Mouse (Mus musculus) midbrain, embryonic 16.5 days (tissue): ENCODE results near the gene H2-Q10. TPM values are rescaled to one million over a fixed set of nuclear protein-coding genes. Genes with fewer than 3 reads are reported as not detected.

Experiments
- ATAC-seq: fragments of 200-750 bp; cut with Nextera tagmentation; 2 replicates; pipeline ENCODE4 v1.8.0; 2017; ENCODE audit warnings: moderate TSS enrichment
- H3K27ac ChIP-seq: fragments of 300-500 bp; sonication (generic); 2 replicates; pipeline ENCODE4 v1.5.1; 2014; ENCODE audit warnings: mild to moderate bottlenecking, low read length, mixed read lengths
- H3K27me3 ChIP-seq: fragments of 300-500 bp; sonication (generic); 2 replicates; pipeline ENCODE4 v1.6.1; 2014; ENCODE audit warnings: low read depth, low read length, mixed read lengths; ENCODE audit not compliant: control insufficient read depth, insufficient read depth
- H3K36me3 ChIP-seq: fragments of 300-500 bp; sonication (generic); 2 replicates; pipeline ENCODE4 v1.6.1; 2014; ENCODE audit warnings: mild to moderate bottlenecking, low read length, moderate library complexity, mixed read lengths; ENCODE audit not compliant: control insufficient read depth, insufficient read depth
- H3K4me1 ChIP-seq: fragments of 300-500 bp; sonication (generic); 2 replicates; pipeline ENCODE4 v1.6.1; 2014; ENCODE audit warnings: mild to moderate bottlenecking, low read length, mixed read lengths; ENCODE audit not compliant: control insufficient read depth, insufficient read depth
- H3K4me2 ChIP-seq: fragments of 300-500 bp; sonication (generic); 2 replicates; pipeline ENCODE4 v1.6.1; 2014; ENCODE audit warnings: mild to moderate bottlenecking, low read length, mixed read lengths
- H3K4me3 ChIP-seq: fragments of 300-500 bp; sonication (generic); 2 replicates; pipeline ENCODE4 v1.5.1; 2014; ENCODE audit warnings: low read depth, mild to moderate bottlenecking, low read length, moderate library complexity, mixed read lengths
- H3K9ac ChIP-seq: fragments of 300-500 bp; sonication (generic); 2 replicates; pipeline ENCODE4 v1.6.1; 2014; ENCODE audit warnings: low read depth, low read length, mixed read lengths
- H3K9me3 ChIP-seq: fragments of 300-500 bp; sonication (generic); replicated peaks from 2 replicates; pipeline ENCODE4 v1.6.1; 2014; ENCODE audit warnings: mild to moderate bottlenecking, low read length, mixed read lengths; ENCODE audit not compliant: control insufficient read depth, poor library complexity, severe bottlenecking
- WGBS: fragments of 180-500 bp; shearing (Covaris S2); extraction: QIAGEN DNeasy Blood & Tissue Kit; methylation state at CpG from one replicate; pipeline ENCODE4 v1.1.7; 2014; 5-methylcytosine and 5-hydroxymethylcytosine counted together
- polyA plus RNA-seq: library from polyadenylated mRNA; unstranded; fragments of >200 nt; fragmentation: Nextera tagmentation; extraction: Ambion mirVana; gene quantifications from 2 replicates; pipeline ENCODE4 v1.2.1, GENCODE M21; 2015

H2-Q10 gene
- polyA plus RNA-seq, 1 experiment from 2014 or later, result 0.30 TPM

- WGBS, result under 1% methylated on average over 65 of the region's 67 CpGs
- Histone ChIP-seq H3K27ac (no peak within 1 kb of the TSS), H3K4me1 (peaks cover 10% of the 10 kb centered on the region; the same call in 1 of the 2 replicates), H3K4me3 (peak within 1 kb of the TSS; percentile 63), H3K9ac (peak within 1 kb of the TSS; percentile 54), H3K9me3 (no peaks in the 10 kb centered on the region), H3K36me3 (no peaks in the 10 kb centered on the region), H3K4me2 (peak within 1 kb of the TSS; percentile 96), H3K27me3 (no peaks in the 10 kb centered on the region)
- peak; percentile 96 for ATAC-seq
Observed at GRCm38 (mm10) chr17:35516652-35517500, 47.0 kb downstream of the H2-Q10 start, which contains the start of the genes Tcf19 and Cchcr1. TSS of gene Tcf19 (minus strand) at chr17:35516824. TSS of gene Cchcr1 (plus strand) at chr17:35517100.

GRCm38 (mm10) chr17:35517526-35517925 is 47.6 kb downstream of the H2-Q10 start:
- Histone ChIP-seq H3K4me2 (peak overlapping the region; percentile 96), H3K27me3 (no peaks in the 10 kb centered on the region), H3K27ac (no peak overlapping the region), H3K4me1 (peaks cover 10% of the 10 kb centered on the region; the same call in 1 of the 2 replicates), H3K4me3 (peak overlapping the region; percentile 63), H3K9me3 (no peaks in the 10 kb centered on the region), H3K9ac (peak overlapping the region; percentile 18; the same call in 1 of the 2 replicates), H3K36me3 (no peaks in the 10 kb centered on the region)
- no peak for ATAC-seq
- 8% methylated on average over 12 of the region's 12 CpGs for WGBS

Other genes starting within 250 kb of the H2-Q10 start
- 0.38 and 0.57 TPM in 2 replicates for gene Gm16181, start 249.3 kb upstream of the H2-Q10 start, polyA plus RNA-seq
- 111 and 139 TPM in 2 replicates for gene Atp6v1g2, start 236.4 kb upstream of the H2-Q10 start, polyA plus RNA-seq
- gene Nfkbil1, start 234.3 kb upstream of the H2-Q10 start, polyA plus RNA-seq, result 9.2 and 9.4 TPM in 2 replicates
- gene Ddx39b, start 228.3 kb upstream of the H2-Q10 start, polyA plus RNA-seq, result 339 and 357 TPM in 2 replicates
- gene H2-D1, start 207.4 kb upstream of the H2-Q10 start, polyA plus RNA-seq, result 82.5 and 109 TPM in 2 replicates
- 0.38 and 0.52 TPM in 2 replicates for gene H2-Q1, start 149.7 kb upstream of the H2-Q10 start, polyA plus RNA-seq
- gene H2-Q2, start 127.8 kb upstream of the H2-Q10 start, polyA plus RNA-seq, result 4.4 and 7.6 TPM in 2 replicates
- 0.65 and 0.97 TPM in 2 replicates for gene H2-Q4, start 90.5 kb upstream of the H2-Q10 start, polyA plus RNA-seq
- 1.1 and 1.3 TPM in 2 replicates for gene H2-Q6, start 45.2 kb upstream of the H2-Q10 start, polyA plus RNA-seq
- 3.8 and 4.6 TPM in 2 replicates for gene H2-Q7, start 30.9 kb upstream of the H2-Q10 start, polyA plus RNA-seq
- gene Pou5f1, start 35.9 kb downstream of the H2-Q10 start, polyA plus RNA-seq, result 0.37 TPM in 1 of 2 replicates, not detected in the other
- 8.5 and 9.4 TPM in 2 replicates for gene Tcf19, start 46.7 kb downstream of the H2-Q10 start, polyA plus RNA-seq
- gene Cchcr1, start 47.0 kb downstream of the H2-Q10 start, polyA plus RNA-seq, result 3.7 and 4.0 TPM in 2 replicates
- 0.60 and 0.68 TPM in 2 replicates for gene Psors1c2, start 63.1 kb downstream of the H2-Q10 start, polyA plus RNA-seq
- gene Cdsn, start 82.0 kb downstream of the H2-Q10 start, polyA plus RNA-seq, result 0.07 and 0.09 TPM in 2 replicates
- not detected in 2 replicates for gene 2300002M23Rik, start 97.4 kb downstream of the H2-Q10 start, polyA plus RNA-seq
- gene Sfta2, start 131.5 kb downstream of the H2-Q10 start, polyA plus RNA-seq, result not detected in 2 replicates
- not detected in 2 replicates for gene Gm9573, start 156.5 kb downstream of the H2-Q10 start, polyA plus RNA-seq
- 0.07 and 0.14 TPM in 2 replicates for gene Mucl3, start 173.6 kb downstream of the H2-Q10 start, polyA plus RNA-seq
- gene Vars2, start 197.5 kb downstream of the H2-Q10 start, polyA plus RNA-seq, result 15.1 and 15.3 TPM in 2 replicates
- 26.5 and 27.3 TPM in 2 replicates for gene Gtf2h4, start 203.7 kb downstream of the H2-Q10 start, polyA plus RNA-seq
- gene Ddr1, start 234.5 kb downstream of the H2-Q10 start, polyA plus RNA-seq, result 87.8 and 103 TPM in 2 replicates